Mouse (Mus musculus) T-helper 2 cell (primary cell): Measurements from ENCODE around the gene Ttf1.

Experiments used
- in situ Hi-C: fragments of 300-600 bp; cut with MboI, MseI; formaldehyde crosslinking; loops from one replicate; pipeline ENCODE4 v1.15.1; 2025; ENCODE audit warnings: high pct_unique_total_duplicates

Gene Ttf1

GRCm38 (mm10) chr2:29124936-29125701 is 65.1 kb downstream of the Ttf1 start:
- in situ Hi-C loops = loop anchor here (5.0 kb wide), 1 partner anchor 68 kb away; the partner anchor contains the start of gene Cfap77

- in situ Hi-C loops = no loop called here
Observed at GRCm38 (mm10) chr2:29130118-29130899, 70.2 kb downstream of the Ttf1 start.

- in situ Hi-C loops = loop anchor here (5.0 kb wide), 1 partner anchor 37 kb away; no protein-coding TSS in a partner anchor
Observed at GRCm38 (mm10) chr2:29135161-29135560, 75.1 kb downstream of the Ttf1 start.
